Mouse (Mus musculus): ENCODE measurements around the gene Cpa5. TPM values are rescaled to one million over a fixed set of nuclear protein-coding genes. Genes with fewer than 3 reads are reported as not detected.

The Cpa5 gene
- total RNA-seq, 2 experiments from 2014 or later: not detected

DNA sequence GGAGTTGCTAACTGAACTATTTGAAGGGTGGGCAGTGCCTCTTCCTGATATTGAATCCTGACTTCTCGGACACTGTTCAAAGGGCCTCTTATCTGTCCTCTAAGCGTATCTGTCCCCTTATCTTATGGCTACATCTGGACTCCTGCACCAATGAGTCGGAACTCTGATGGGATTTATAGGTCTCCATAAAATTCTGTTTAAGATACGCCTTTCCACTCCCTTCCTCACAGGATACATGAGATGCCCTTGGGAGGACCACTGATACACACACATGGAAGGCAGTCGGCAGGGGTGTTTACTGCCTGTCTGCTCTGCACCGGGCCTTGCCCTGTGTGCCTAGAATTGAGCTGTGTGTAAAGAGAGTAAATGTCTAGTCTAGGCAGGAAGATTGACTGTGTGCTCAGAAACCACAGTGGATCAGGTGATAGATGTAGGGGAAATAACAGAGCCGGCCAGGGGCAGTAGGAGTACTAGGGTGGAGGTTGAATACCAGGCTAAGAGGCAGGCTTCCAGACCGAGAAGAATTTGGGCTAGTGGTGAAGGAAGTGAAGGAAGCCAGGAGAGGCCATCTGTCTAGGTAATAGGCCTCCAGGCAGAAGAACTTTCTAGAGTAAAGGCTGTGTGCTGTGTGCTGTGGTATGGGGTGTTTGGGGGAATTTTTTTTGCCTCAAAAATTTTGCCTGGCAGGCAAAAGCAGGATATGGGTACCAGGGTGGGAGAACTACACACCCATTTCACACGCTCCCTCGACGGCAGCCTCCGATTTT lies 33.1 kb downstream of the Cpa5 start:
- DNase-seq: no peak
- intact Hi-C loops (cut with DNase I): no loop called here

DNA sequence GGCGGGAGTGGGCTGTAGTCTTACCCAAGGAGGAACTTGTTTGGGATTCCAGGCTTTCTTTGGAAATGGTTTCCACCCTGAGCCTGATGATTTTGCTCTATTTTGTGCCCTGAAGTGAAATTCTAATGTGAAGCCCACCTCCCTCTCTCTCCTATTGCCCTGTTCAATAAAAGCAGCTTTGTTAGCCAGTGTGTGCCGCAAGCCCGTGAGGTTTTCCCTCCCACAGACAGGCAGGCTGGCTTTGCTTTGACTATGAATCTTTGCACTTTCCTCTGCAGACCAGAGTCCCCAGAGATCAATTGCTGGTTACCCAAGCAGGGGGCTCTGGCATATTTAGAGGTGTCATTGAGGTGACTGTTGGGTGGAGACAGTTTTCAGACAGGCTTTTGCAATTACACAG lies 33.7 kb downstream of the Cpa5 start:
- intact Hi-C loops (cut with DNase I): no loop called here
- no peak for DNase-seq

GRCm38 (mm10) chr6:30645379-30645778 lies 34.6 kb downstream of the Cpa5 start:
- intact Hi-C loops (cut with DNase I): no loop called here
- DNase-seq: peak; percentile 26

DNA sequence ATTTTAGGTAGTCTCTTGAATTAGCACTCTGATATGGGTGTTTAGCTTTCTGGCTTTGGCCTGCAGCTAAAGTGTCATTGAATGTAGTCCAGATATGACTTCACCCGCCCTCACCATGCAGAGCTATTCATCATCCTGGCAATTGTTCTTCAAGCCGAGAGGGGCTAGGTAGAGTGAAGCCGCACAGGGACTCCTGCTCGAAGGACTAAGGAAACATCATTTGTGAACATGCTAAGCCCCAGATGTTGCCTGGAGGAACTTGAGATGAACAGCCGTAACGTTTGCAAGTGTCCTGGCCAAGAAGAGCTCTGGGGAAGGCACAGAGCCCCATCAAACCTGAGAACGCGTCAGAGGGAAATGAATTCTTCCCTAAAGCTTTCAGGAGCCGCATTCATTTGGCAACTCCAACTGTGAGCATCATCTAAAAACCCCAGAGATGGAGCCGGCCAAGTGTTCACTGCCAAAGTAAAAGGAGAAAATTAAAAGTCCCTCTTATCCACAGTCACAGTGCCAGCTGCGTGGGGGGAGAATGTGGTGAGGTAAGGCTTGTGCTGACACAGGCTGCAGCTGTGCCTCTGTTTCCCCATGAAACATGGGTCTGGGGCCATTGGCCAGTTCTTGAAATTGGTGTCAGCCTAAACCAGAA lies 39.0 kb downstream of the Cpa5 start:
- intact Hi-C loops (cut with DNase I): no loop called here
- DNase-seq: peak; percentile 31

GRCm38 (mm10) chr6:30652425-30653188 lies 41.8 kb downstream of the Cpa5 start:
- no peak for DNase-seq

GRCm38 (mm10) chr6:30653518-30653917 lies 42.7 kb downstream of the Cpa5 start:
- no peak for DNase-seq
- intact Hi-C loops (cut with DNase I): no loop called here

More at GRCm38 (mm10) chr6:30652425-30653188, 41.8 kb downstream of the Cpa5 start:
- intact Hi-C loops (cut with DNase I): no loop called here

GRCm38 (mm10) chr6:30654402-30654859 lies 43.6 kb downstream of the Cpa5 start:
- intact Hi-C loops (cut with DNase I): no loop called here
- no peak for DNase-seq

- intact Hi-C loops (cut with DNase I): no loop called here
- DNase-seq: no peak
Measured at GRCm38 (mm10) chr6:30654932-30655331, 44.1 kb downstream of the Cpa5 start.

DNA sequence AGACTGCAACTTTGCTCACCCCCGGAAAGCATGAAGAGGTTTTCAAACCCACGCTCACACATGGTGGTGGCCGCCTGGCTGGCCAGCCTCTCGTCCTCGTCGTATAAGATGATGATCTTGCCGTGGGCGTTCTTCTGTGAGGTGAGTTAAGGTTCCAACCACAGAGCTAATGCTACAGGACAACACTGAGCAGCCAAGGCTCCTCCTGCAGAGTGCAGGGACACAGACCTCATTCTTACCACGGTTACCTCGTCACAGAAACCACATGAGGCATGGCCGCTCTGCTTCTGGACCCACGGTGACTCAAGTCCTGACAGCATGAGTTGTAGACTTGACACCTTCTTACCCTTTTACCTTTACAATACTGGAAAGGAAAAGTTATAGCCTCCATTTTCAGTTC lies 46.5 kb downstream of the Cpa5 start:
- intact Hi-C loops (cut with DNase I): no loop called here
- no peak for DNase-seq

GRCm38 (mm10) chr6:30658619-30659018 lies 47.8 kb downstream of the Cpa5 start:
- intact Hi-C loops (cut with DNase I): no loop called here
- DNase-seq: no peak

DNA sequence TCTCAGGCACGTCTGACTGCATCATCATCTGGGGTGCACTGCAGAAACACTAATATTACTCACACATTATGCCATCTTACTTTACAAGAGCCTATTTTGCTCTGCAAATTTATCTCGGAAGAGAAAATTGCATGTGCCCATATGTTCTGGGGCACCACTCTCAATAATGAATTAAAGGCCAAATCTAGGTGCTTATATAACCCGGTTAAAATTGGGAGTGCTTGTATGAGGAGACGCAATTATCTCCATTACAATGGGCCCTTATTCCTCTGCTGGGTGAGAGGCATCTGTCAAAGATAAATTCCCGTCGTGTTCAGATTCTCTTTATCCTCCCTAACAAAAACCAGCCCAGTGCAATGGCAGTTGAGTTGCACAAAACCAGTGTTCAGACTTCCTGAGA lies 54.0 kb downstream of the Cpa5 start:
- intact Hi-C loops (cut with DNase I): no loop called here
- no peak for DNase-seq

GRCm38 (mm10) chr6:30665296-30665695 lies 54.5 kb downstream of the Cpa5 start:
- intact Hi-C loops (cut with DNase I): no loop called here
- DNase-seq: no peak

DNA sequence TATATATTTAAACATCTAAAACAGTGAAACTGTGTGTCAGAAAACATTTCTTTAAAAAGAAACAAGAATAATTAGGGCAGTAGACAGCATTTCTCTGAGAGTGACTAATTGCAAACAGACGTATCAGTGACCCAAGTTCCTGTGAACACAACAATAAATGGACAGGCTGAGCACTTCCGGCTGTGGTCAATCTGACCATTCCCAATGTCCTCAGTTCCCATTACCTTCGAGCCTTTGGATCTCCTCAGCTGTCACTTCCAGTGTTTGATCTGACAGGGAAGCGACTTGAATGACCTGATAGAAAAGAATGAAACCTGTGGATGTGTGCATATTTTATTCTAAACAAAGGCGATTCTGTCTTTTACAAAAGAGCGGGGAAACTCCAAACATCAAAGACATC lies 55.2 kb downstream of the Cpa5 start:
- DNase-seq: no peak
- intact Hi-C loops (cut with DNase I): no loop called here

DNA sequence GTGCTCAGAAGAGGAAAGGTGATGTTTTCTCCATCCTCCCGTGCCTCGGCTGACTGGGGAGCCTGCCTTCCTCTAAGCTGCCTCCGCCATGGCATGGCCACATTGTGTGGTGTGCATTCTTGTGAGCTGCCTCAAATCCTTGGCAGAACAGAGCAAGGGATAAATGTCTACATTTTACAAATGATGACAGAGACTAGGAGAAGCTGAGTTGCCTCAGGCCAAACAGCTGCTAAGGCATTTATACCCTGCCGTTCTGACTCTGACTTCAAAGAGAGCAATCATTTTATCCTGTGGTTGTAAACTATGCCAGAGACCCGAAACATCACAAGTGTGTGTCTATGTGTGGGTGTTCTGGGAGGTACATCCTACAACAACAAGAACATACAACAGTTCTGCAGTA lies 56.8 kb downstream of the Cpa5 start:
- no peak for DNase-seq
- intact Hi-C loops (cut with DNase I): no loop called here

GRCm38 (mm10) chr6:30671696-30672095 lies 60.9 kb downstream of the Cpa5 start:
- intact Hi-C loops (cut with DNase I): no loop called here
- no peak for DNase-seq

DNA sequence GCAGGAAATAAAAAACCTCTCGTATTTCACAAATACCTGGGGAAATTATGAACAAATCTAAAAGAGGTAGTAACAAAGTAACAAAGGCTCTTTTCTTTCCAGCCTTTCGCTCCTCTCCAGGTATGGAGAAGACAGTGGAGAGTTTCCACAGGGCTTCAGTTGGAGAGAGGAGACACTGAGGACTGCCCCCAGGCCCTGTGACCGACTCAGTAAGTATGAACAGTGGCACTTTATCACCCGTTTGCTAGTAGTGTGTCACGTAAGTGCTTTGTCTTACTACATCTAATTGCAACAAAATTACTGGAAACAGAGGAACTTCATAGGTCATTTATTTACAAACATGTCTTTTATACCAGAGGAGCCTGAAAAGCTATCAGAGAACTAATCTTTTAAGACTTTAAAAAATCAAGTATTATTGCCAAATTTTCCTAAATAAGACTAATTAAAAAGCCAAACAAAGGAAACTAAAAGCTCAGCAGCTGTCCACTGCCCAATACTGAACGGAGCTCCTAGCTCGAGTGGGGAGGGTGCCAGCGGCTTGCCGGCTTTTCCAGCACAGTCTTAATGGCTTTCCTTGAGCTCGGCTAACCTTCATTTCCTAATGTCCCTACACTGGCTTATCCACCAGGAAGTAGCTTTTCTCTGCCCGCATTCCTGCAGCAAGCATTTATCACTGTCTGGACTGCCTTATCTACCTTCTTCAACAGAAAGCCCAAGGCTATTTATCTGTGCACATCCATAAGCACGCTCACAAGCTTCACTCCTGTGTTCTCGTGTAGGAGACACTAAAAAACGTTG lies 63.2 kb downstream of the Cpa5 start:
- intact Hi-C loops (cut with DNase I): no loop called here
- DNase-seq: peak; percentile 54

- intact Hi-C loops (cut with DNase I): no loop called here
- DNase-seq: no peak
Measured at GRCm38 (mm10) chr6:30674714-30675280, 64.0 kb downstream of the Cpa5 start.

- DNase-seq: no peak
- intact Hi-C loops (cut with DNase I): no loop called here
Measured at GRCm38 (mm10) chr6:30675281-30675771, 64.5 kb downstream of the Cpa5 start.

DNA sequence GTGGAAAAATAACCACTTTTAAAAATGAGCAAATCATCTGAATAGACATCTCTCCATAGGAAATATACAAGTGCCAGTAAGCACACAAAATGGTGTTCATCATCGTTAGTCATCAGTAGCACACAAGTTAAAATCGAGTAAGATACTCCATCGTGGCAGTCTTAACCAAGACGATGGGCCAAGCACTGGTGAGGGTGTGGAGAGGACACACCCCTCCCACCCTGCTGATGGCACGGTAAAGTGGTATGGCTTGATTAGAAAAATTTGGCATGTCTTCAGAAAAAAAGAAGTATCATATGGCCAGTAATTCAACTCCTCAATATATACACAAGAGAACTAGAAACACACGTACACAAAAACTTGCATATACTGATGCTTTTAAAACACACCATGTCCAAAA lies 65.7 kb downstream of the Cpa5 start:
- DNase-seq: no peak
- intact Hi-C loops (cut with DNase I): no loop called here

- no peak for DNase-seq
- intact Hi-C loops (cut with DNase I): no loop called here
Measured at GRCm38 (mm10) chr6:30677591-30677990, 66.8 kb downstream of the Cpa5 start.
